Mouse (Mus musculus) midbrain, embryonic 10.5 days (tissue): ENCODE measurements around the gene Tmem19. TPM values are rescaled to one million over a fixed set of nuclear protein-coding genes. Genes with fewer than 3 reads are reported as not detected.
A peak's percentile ranks its signal among the peaks of the same experiment; 100 is the strongest.

ENCODE experiments used
- DNase-seq: peaks from one replicate; pipeline ENCODE4 v3.0.0-alpha.2; 2017; ENCODE audit warnings: low spot score
- H3K27ac ChIP-seq: fragments of 300-500 bp; sonication (generic); replicated peaks from 2 replicates; pipeline ENCODE4 v1.5.1; 2016; ENCODE audit warnings: mild to moderate bottlenecking
- H3K27me3 ChIP-seq: fragments of 300-500 bp; sonication (generic); 2 replicates; pipeline ENCODE4 v1.6.1; 2016; ENCODE audit warnings: low read depth, mild to moderate bottlenecking; ENCODE audit not compliant: poor library complexity, severe bottlenecking
- H3K36me3 ChIP-seq: fragments of 300-500 bp; sonication (generic); 2 replicates; pipeline ENCODE4 v1.6.1; 2016; ENCODE audit warnings: mild to moderate bottlenecking, moderate library complexity
- H3K4me1 ChIP-seq: fragments of 300-500 bp; sonication (generic); 2 replicates; pipeline ENCODE4 v1.6.1; 2016
- H3K4me3 ChIP-seq: fragments of 300-500 bp; sonication (generic); 2 replicates; pipeline ENCODE4 v1.5.1; 2016; ENCODE audit warnings: mild to moderate bottlenecking, moderate library complexity
- H3K9me3 ChIP-seq: fragments of 300-500 bp; sonication (generic); replicated peaks from 2 replicates; pipeline ENCODE4 v1.6.1; 2016; ENCODE audit warnings: mild to moderate bottlenecking
- WGBS: fragments of 180-500 bp; shearing (Covaris S2); methylation state at CpG from one replicate; pipeline ENCODE4 v1.1.7; 2016; 5-methylcytosine and 5-hydroxymethylcytosine counted together
- polyA plus RNA-seq: library from polyadenylated mRNA; unstranded; fragments of >200 nt; fragmentation: Nextera tagmentation; extraction: Ambion mirVana; gene quantifications from 2 replicates; pipeline ENCODE4 v1.2.1, GENCODE M21; 2016

Tmem19 gene
- polyA plus RNA-seq, 1 experiment from 2014 or later = 30.4 TPM

GRCm38 (mm10) chr10:115362623-115362964 lies 293 bp upstream of the Tmem19 start:
- Histone ChIP-seq H3K36me3 (no peaks in the 10 kb centered on the region), H3K27me3 (no peaks in the 10 kb centered on the region), H3K4me1 (peaks cover 21% of the 10 kb centered on the region), H3K4me3 (peak overlapping the region; percentile 69), H3K9me3 (no peaks in the 10 kb centered on the region), H3K27ac (peak overlapping the region; percentile 92)
- 7% methylated on average over 9 of the region's 9 CpGs for WGBS
- no peak for DNase-seq

- no peak for DNase-seq
- H3K36me3 ChIP-seq = peaks cover 16% of the 10 kb centered on the region
- no peak overlapping the region for H3K27ac ChIP-seq
- H3K4me3 ChIP-seq = no peak overlapping the region
- 90% methylated on average over 7 of the region's 7 CpGs for WGBS
- H3K9me3 ChIP-seq = no peaks in the 10 kb centered on the region
- H3K27me3 ChIP-seq = no peaks in the 10 kb centered on the region
- peaks cover 21% of the 10 kb centered on the region for H3K4me1 ChIP-seq
Measured at GRCm38 (mm10) chr10:115359066-115359465, 3.2 kb downstream of the Tmem19 start.

- Histone ChIP-seq H3K9me3 (no peaks in the 10 kb centered on the region), H3K36me3 (peaks cover 16% of the 10 kb centered on the region), H3K4me1 (peaks cover 20% of the 10 kb centered on the region), H3K4me3 (no peak overlapping the region), H3K27me3 (no peaks in the 10 kb centered on the region), H3K27ac (no peak overlapping the region)
- no peak for DNase-seq
- WGBS = 96% methylated on average over 17 of the region's 17 CpGs
Measured at GRCm38 (mm10) chr10:115358216-115358919, 3.9 kb downstream of the Tmem19 start.

- H3K27me3 ChIP-seq = no peaks in the 10 kb centered on the region
- no peak overlapping the region for H3K4me3 ChIP-seq
- no peak overlapping the region for H3K27ac ChIP-seq
- 89% methylated on average over 6 of the region's 7 CpGs for WGBS
- no peaks in the 10 kb centered on the region for H3K9me3 ChIP-seq
- peaks cover 7% of the 10 kb centered on the region for H3K4me1 ChIP-seq
- DNase-seq = no peak
- peaks cover 16% of the 10 kb centered on the region for H3K36me3 ChIP-seq
Measured at GRCm38 (mm10) chr10:115356106-115356505, 6.2 kb downstream of the Tmem19 start.

DNA sequence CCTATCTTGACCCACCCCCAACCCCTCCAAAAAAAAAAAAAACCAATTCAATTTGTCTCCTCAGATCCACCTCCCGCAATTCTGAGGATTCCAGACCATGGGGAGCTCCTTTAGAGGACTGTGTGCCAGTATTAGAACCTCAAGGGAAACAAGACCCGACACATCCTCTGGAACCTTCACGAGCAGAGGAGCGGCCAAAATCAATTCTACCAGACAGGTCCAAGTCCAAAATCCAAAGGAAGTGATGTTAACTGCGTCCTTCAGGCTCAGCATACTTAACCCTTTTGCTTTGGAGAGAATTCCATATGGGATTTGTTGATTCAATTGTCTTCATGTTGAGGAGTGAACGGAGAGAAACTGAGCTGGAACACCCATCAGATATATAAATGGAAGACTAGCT lies 7.3 kb downstream of the Tmem19 start:
- Histone ChIP-seq H3K4me1 (no peaks in the 10 kb centered on the region), H3K27ac (no peak overlapping the region)
- 94% methylated on average over 6 of the region's 6 CpGs for WGBS

GRCm38 (mm10) chr10:115354553-115354952 lies 7.7 kb downstream of the Tmem19 start:
- 86% methylated on average over 6 of the region's 6 CpGs for WGBS
- no peaks in the 10 kb centered on the region for H3K4me1 ChIP-seq
- no peak for DNase-seq
- no peak overlapping the region for H3K4me3 ChIP-seq
- no peaks in the 10 kb centered on the region for H3K27me3 ChIP-seq
- peaks cover 16% of the 10 kb centered on the region for H3K36me3 ChIP-seq
- H3K9me3 ChIP-seq = no peaks in the 10 kb centered on the region
- no peak overlapping the region for H3K27ac ChIP-seq

More for the DNA sequence above, 7.3 kb downstream of the Tmem19 start:
- Histone ChIP-seq H3K9me3 (no peaks in the 10 kb centered on the region), H3K36me3 (peaks cover 16% of the 10 kb centered on the region), H3K4me3 (no peak overlapping the region), H3K27me3 (no peaks in the 10 kb centered on the region)
- no peak for DNase-seq

- H3K4me1 ChIP-seq = no peaks in the 10 kb centered on the region
- 80% methylated on average over 2 of the region's 2 CpGs for WGBS
Measured at GRCm38 (mm10) chr10:115350810-115351397, 11.4 kb downstream of the Tmem19 start.

DNA sequence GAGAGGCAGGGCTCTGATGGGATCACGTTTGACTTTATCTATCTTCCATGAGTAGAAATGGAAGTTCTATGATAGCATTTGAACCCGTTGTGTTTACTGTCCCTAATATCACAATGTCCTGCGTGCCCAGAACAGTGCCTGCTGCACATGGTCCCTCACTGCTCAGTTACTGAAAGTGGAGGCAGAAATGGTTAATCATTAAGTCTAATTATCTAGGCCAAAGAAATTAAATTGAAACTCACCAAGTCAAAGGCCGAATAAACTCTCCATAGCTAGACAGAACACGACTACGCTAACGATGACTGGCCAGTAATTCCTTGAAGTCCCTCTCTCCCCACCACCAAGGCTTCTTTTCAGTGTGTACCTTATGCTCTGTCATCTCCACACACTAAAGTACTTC lies 12.8 kb downstream of the Tmem19 start:
- Histone ChIP-seq H3K36me3 (peaks cover 20% of the 10 kb centered on the region), H3K27ac (no peak overlapping the region), H3K27me3 (no peaks in the 10 kb centered on the region), H3K4me1 (no peaks in the 10 kb centered on the region), H3K4me3 (no peak overlapping the region), H3K9me3 (no peaks in the 10 kb centered on the region)
- WGBS = 92% methylated on average over 7 of the region's 7 CpGs
- DNase-seq = no peak

More at GRCm38 (mm10) chr10:115350810-115351397, 11.4 kb downstream of the Tmem19 start:
- Histone ChIP-seq H3K36me3 (peaks cover 16% of the 10 kb centered on the region), H3K4me3 (no peak overlapping the region), H3K27me3 (no peaks in the 10 kb centered on the region), H3K9me3 (no peaks in the 10 kb centered on the region), H3K27ac (no peak overlapping the region)
- DNase-seq = no peak

- 85% methylated on average over 10 of the region's 10 CpGs for WGBS
- no peak for DNase-seq
- Histone ChIP-seq H3K27me3 (no peaks in the 10 kb centered on the region), H3K4me3 (no peak overlapping the region), H3K4me1 (no peaks in the 10 kb centered on the region), H3K36me3 (peaks cover 20% of the 10 kb centered on the region), H3K9me3 (no peaks in the 10 kb centered on the region), H3K27ac (no peak overlapping the region)
Measured at GRCm38 (mm10) chr10:115349029-115349428, 13.3 kb downstream of the Tmem19 start.

- H3K27ac ChIP-seq = no peak overlapping the region
- no peak for DNase-seq
- H3K9me3 ChIP-seq = no peaks in the 10 kb centered on the region
- no peaks in the 10 kb centered on the region for H3K27me3 ChIP-seq
- WGBS = 89% methylated on average over 6 of the region's 6 CpGs
- H3K4me3 ChIP-seq = no peak overlapping the region
- no peaks in the 10 kb centered on the region for H3K4me1 ChIP-seq
- H3K36me3 ChIP-seq = peaks cover 25% of the 10 kb centered on the region
Measured at GRCm38 (mm10) chr10:115348131-115348530, 14.2 kb downstream of the Tmem19 start.

- Histone ChIP-seq H3K27ac (no peak overlapping the region), H3K36me3 (peaks cover 42% of the 10 kb centered on the region), H3K9me3 (no peaks in the 10 kb centered on the region), H3K4me1 (no peaks in the 10 kb centered on the region), H3K4me3 (no peak overlapping the region), H3K27me3 (no peaks in the 10 kb centered on the region)
- no peak for DNase-seq
Measured at GRCm38 (mm10) chr10:115346444-115346843, 15.9 kb downstream of the Tmem19 start.

GRCm38 (mm10) chr10:115342771-115343425 lies 19.4 kb downstream of the Tmem19 start:
- Histone ChIP-seq H3K4me1 (no peaks in the 10 kb centered on the region), H3K36me3 (peaks cover 59% of the 10 kb centered on the region), H3K27ac (no peak overlapping the region), H3K27me3 (no peaks in the 10 kb centered on the region), H3K4me3 (no peak overlapping the region), H3K9me3 (no peaks in the 10 kb centered on the region)
- no peak for DNase-seq
- 84% methylated on average over 4 of the region's 4 CpGs for WGBS

DNA sequence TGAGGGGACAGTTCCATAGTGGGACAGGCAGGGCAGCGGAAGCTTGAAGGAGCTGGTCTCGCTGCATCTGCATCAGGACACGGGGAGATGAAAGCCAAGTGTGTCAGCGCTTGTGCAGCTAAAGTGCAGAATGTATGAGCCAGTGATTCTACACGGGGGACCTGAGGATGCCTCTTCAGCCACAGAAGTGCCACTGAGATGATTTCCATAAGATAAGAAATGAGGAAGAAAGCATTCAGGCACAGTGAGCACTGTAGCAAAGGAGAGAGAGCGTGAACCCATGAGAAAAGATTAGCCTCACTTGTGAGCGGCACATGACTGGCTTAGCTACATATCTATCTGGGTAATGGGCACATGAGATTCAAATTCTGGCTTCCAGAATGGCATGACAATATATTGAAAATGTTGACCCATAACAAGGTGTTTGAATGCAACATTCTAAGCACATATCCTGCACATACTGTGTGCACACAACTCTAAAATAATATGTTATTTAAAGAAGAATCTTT lies 22.4 kb downstream of the Tmem19 start:
- Histone ChIP-seq H3K4me1 (no peaks in the 10 kb centered on the region), H3K36me3 (peaks cover 39% of the 10 kb centered on the region), H3K4me3 (no peak overlapping the region), H3K9me3 (no peaks in the 10 kb centered on the region), H3K27me3 (no peaks in the 10 kb centered on the region), H3K27ac (no peak overlapping the region)
- DNase-seq = no peak
- WGBS = 95% methylated on average over 7 of the region's 7 CpGs
